In the genomic region with DNA sequence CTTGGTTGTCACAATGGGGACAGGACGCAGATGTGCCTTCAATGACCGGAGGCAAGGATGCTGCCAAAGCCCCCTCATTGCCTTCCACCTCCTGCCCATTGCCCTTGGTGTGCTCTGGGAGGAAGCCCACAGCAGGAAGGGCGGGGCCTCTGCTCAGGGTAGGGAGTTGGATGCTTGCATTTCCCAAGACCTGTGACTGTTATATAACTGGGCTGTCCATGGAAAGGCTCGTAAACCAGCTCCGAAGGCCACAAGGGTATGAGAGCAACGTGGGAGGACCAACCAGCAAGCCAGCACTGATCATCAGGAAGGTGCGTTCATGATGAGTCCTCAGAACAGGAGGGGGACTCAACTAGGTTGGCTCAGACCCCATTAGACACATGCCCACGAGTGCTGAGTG, we compare ENCODE assay signal across 14 mouse cellular contexts. TPM values are rescaled to one million over a fixed set of nuclear protein-coding genes. Genes with fewer than 3 reads are reported as not detected.
"Had no signal": no experiment of that assay in that cellular context is flagged by ENCODE, and none has a peak within 500 bp of the region (broad histone marks: within the 10 kb centered on the region; RNA-seq: fewer than 3 reads in every experiment).

No protein-coding gene starts in this region.

- DNase-seq: lung, adult 18-20 months; lung, embryonic 14.5 days; lung, postnatal 10 days; lung, postnatal 4 days; midbrain, embryonic 14.5 days; retina, postnatal 1 day; right cerebral cortex, adult 18-20 months; right cerebral cortex, postnatal 25 days; right cerebral cortex, postnatal 4 days; thymus, adult 2 months; thymus, postnatal 25 days; thymus, postnatal 4 days had no signal

RNA-seq across cellular contexts. Expression of a gene that starts 50.0 kb away (rescaled TPM):
- total RNA-seq: megakaryocyte, adult 5-6 weeks; megakaryocyte-erythroid progenitor cell, adult 5-6 weeks had no signal
